Mouse (Mus musculus) myocyte (in vitro differentiated cells): ENCODE measurements around the gene Aoc1. TPM values are rescaled to one million over a fixed set of nuclear protein-coding genes. Genes with fewer than 3 reads are reported as not detected.
"Not testable (repeated sequence)": the region's sequence is repeated elsewhere in the genome, so short reads cannot be mapped to it uniquely, and the experiment has no call there.

ENCODE experiments used
- H3K27me3 ChIP-seq: one replicate; pipeline ENCODE4 v1.6.1; 2011; ENCODE audit not compliant: control insufficient read depth, insufficient read depth, insufficient read length
- H3K36me3 ChIP-seq: one replicate; pipeline ENCODE4 v1.6.1; 2011; ENCODE audit not compliant: control insufficient read depth, insufficient read depth
- H3K4me2 ChIP-seq: one replicate; pipeline ENCODE4 v1.6.1; 2011; ENCODE audit warnings: low read depth, control low read depth
- H3K4me3 ChIP-seq: one replicate; pipeline ENCODE4 v1.5.1; 2011; ENCODE audit warnings: mild to moderate bottlenecking, control low read depth, moderate library complexity
- H3K79me2 ChIP-seq: one replicate; pipeline ENCODE4 v1.6.1; 2011; ENCODE audit not compliant: control insufficient read depth, insufficient read depth
- H3ac ChIP-seq: one replicate; pipeline ENCODE4 v1.6.1; 2011; ENCODE audit not compliant: control insufficient read depth, insufficient read length
- CEBPB ChIP-seq: IDR thresholded peaks from 2 replicates; pipeline ENCODE4 v1.6.1; 2011; ENCODE audit warnings: mild to moderate bottlenecking, moderate library complexity; ENCODE audit not compliant: poor library complexity, insufficient read depth, severe bottlenecking
- E2F4 ChIP-seq: IDR thresholded peaks from one replicate; pipeline ENCODE4 v1.6.1; 2011; ENCODE audit warnings: mild to moderate bottlenecking, control low read depth, moderate library complexity; ENCODE audit not compliant: insufficient read depth
- MAX ChIP-seq: IDR thresholded peaks from one replicate; pipeline ENCODE4 v1.6.1; 2011; ENCODE audit warnings: low read depth, mild to moderate bottlenecking, control low read depth
- MYOD1 ChIP-seq, 3 experiments: IDR thresholded peaks; one replicate each; pipeline ENCODE4 v1.6.1; 2011; ENCODE audit warnings: control low read depth in 2 of 3, low read depth in 2 of 3, mild to moderate bottlenecking in 2 of 3, moderate library complexity in 1 of 3; ENCODE audit not compliant: insufficient read length in 2 of 3, control insufficient read depth in 1 of 3
- MYOG ChIP-seq, 3 experiments: IDR thresholded peaks; one replicate each; pipeline ENCODE4 v1.6.1; 2011; ENCODE audit warnings: control low read depth in 2 of 3, low read depth in 2 of 3, mild to moderate bottlenecking in 2 of 3; ENCODE audit not compliant: insufficient read length in 2 of 3, control insufficient read depth in 1 of 3, insufficient read depth in 1 of 3
- POLR2A ChIP-seq: IDR thresholded peaks from one replicate; pipeline ENCODE4 v1.6.1; 2011; ENCODE audit warnings: low read depth, mild to moderate bottlenecking, control low read depth, moderate library complexity; ENCODE audit not compliant: insufficient read length
- POLR2AphosphoS2 ChIP-seq: IDR thresholded peaks from one replicate; pipeline ENCODE4 v1.6.1; 2011; ENCODE audit warnings: low read depth, control low read depth; ENCODE audit not compliant: insufficient read length
- REST ChIP-seq: IDR thresholded peaks from one replicate; pipeline ENCODE4 v1.6.1; 2011; ENCODE audit warnings: mild to moderate bottlenecking, control low read depth, moderate library complexity; ENCODE audit not compliant: insufficient read depth, insufficient read length
- SRF ChIP-seq: IDR thresholded peaks from one replicate; pipeline ENCODE4 v1.6.1; 2011; ENCODE audit warnings: low read depth; ENCODE audit not compliant: control insufficient read depth, insufficient read length
- TCF12 ChIP-seq: IDR thresholded peaks from one replicate; pipeline ENCODE4 v1.6.1; 2011; ENCODE audit warnings: mild to moderate bottlenecking, control low read depth; ENCODE audit not compliant: poor library complexity, insufficient read depth, severe bottlenecking
- TCF3 ChIP-seq: IDR thresholded peaks from one replicate; pipeline ENCODE4 v1.6.1; 2011; ENCODE audit warnings: low read depth, control low read depth; ENCODE audit not compliant: insufficient read length
- USF1 ChIP-seq: IDR thresholded peaks from one replicate; pipeline ENCODE4 v1.6.1; 2011; ENCODE audit warnings: low read depth, mild to moderate bottlenecking, control low read depth, moderate library complexity
- polyA plus RNA-seq: library from polyadenylated mRNA; unstranded; fragments of >200 nt; fragmentation: generic; extraction: Trizol; gene quantifications from one replicate; pipeline ENCODE4 v1.2.1, GENCODE M21; 2012; ENCODE audit warnings: missing spikeins

The Aoc1 gene
- polyA plus RNA-seq, 1 experiment: not detected

- Histone ChIP-seq H3K36me3 (no peaks in the 10 kb centered on the region), H3ac (no peak overlapping the region), H3K79me2 (no peaks in the 10 kb centered on the region), H3K4me3 (no peak overlapping the region), H3K27me3 (no peaks in the 10 kb centered on the region), H3K4me2 (no peak overlapping the region)
- TF ChIP-seq TCF3 (no peak), MYOG (IDR thresholded peaks at IDR 0.05; ENCODE audit: control insufficient read depth in 1 of 3, insufficient read depth in 1 of 3, insufficient read length in 2 of 3, low read depth in 2 of 3) (no peak)
These were observed 7.4 kb upstream of the Aoc1 start for GRCm38 (mm10) chr6:48865152-48865745.

- H3K4me2 ChIP-seq, H3K36me3 ChIP-seq, H3K79me2 ChIP-seq, H3K27me3 ChIP-seq, H3ac ChIP-seq, H3K4me3 ChIP-seq: not testable (repeated sequence)
These were observed 6.2 kb upstream of the Aoc1 start for GRCm38 (mm10) chr6:48866355-48866950.

GRCm38 (mm10) chr6:48867158-48867557 is 5.5 kb upstream of the Aoc1 start:
- Histone ChIP-seq H3K4me2 (no peak overlapping the region), H3ac (no peak overlapping the region), H3K79me2 (no peaks in the 10 kb centered on the region), H3K4me3 (no peak overlapping the region), H3K27me3 (no peaks in the 10 kb centered on the region), H3K36me3 (no peaks in the 10 kb centered on the region)
- TF ChIP-seq POLR2AphosphoS2: no peak
- no peak for TF ChIP-seq REST
- TF ChIP-seq USF1: no peak
- TF ChIP-seq POLR2A: no peak
- TF ChIP-seq MYOD1 (IDR thresholded peaks at IDR 0.05; ENCODE audit: control insufficient read depth in 1 of 3, insufficient read length in 2 of 3, low read depth in 2 of 3): no peak
- no peak for TF ChIP-seq MAX
- no peak for TF ChIP-seq MYOG (IDR thresholded peaks at IDR 0.05; ENCODE audit: control insufficient read depth in 1 of 3, insufficient read depth in 1 of 3, insufficient read length in 2 of 3, low read depth in 2 of 3)
- no peak for TF ChIP-seq SRF
- TF ChIP-seq TCF12: no peak
- no peak for TF ChIP-seq TCF3
- no peak for TF ChIP-seq E2F4
- TF ChIP-seq CEBPB: no peak

- no peaks in the 10 kb centered on the region for H3K27me3 ChIP-seq
- no peaks in the 10 kb centered on the region for H3K79me2 ChIP-seq
- no peak overlapping the region for H3K4me2 ChIP-seq
- no peak for TF ChIP-seq POLR2A
- TF ChIP-seq REST: no peak
- no peak for TF ChIP-seq MYOG (IDR thresholded peaks at IDR 0.05; ENCODE audit: control insufficient read depth in 1 of 3, insufficient read depth in 1 of 3, insufficient read length in 2 of 3, low read depth in 2 of 3)
- no peak for TF ChIP-seq MYOD1 (IDR thresholded peaks at IDR 0.05; ENCODE audit: control insufficient read depth in 1 of 3, insufficient read length in 2 of 3, low read depth in 2 of 3)
- TF ChIP-seq TCF3: no peak
- no peak for TF ChIP-seq TCF12
- TF ChIP-seq POLR2AphosphoS2: no peak
- no peak for TF ChIP-seq MAX
- no peak overlapping the region for H3ac ChIP-seq
- no peak overlapping the region for H3K4me3 ChIP-seq
- no peaks in the 10 kb centered on the region for H3K36me3 ChIP-seq
These were observed 2.9 kb upstream of the Aoc1 start for GRCm38 (mm10) chr6:48869774-48870173.

GRCm38 (mm10) chr6:48874576-48874975 is 1.9 kb downstream of the Aoc1 start:
- H3K4me2 ChIP-seq: no peak overlapping the region
- TF ChIP-seq REST (no peak), USF1 (no peak), E2F4 (no peak), CEBPB (no peak), MYOG (IDR thresholded peaks at IDR 0.05; ENCODE audit: control insufficient read depth in 1 of 3, insufficient read depth in 1 of 3, insufficient read length in 2 of 3, low read depth in 2 of 3) (no peak), SRF (no peak), TCF12 (no peak), POLR2A (no peak)
- H3K4me3 ChIP-seq: no peak overlapping the region
- H3K27me3 ChIP-seq: no peaks in the 10 kb centered on the region
- H3K79me2 ChIP-seq: no peaks in the 10 kb centered on the region
- no peaks in the 10 kb centered on the region for H3K36me3 ChIP-seq
- no peak overlapping the region for H3ac ChIP-seq
